Mouse (Mus musculus) CH12.LX (cell line): Measurements from ENCODE around the gene Bmp4. TPM values are rescaled to one million over a fixed set of nuclear protein-coding genes. Genes with fewer than 3 reads are reported as not detected.

Experiments used
- DNase-seq: peaks from one replicate; pipeline ENCODE4 v3.0.0-alpha.2; 2013; ENCODE audit errors: extremely low read depth
- H3K27ac ChIP-seq: 2 replicates; pipeline ENCODE4 v1.5.1; 2012; ENCODE audit warnings: low read depth, mild to moderate bottlenecking, control low read depth, moderate library complexity; ENCODE audit not compliant: insufficient read depth
- H3K27me3 ChIP-seq: replicated peaks from 2 replicates; pipeline ENCODE3; 2012; ENCODE audit warnings: inconsistent platforms
- H3K36me3 ChIP-seq, 2 experiments: replicated peaks in 1 of 2; 2 replicates each; pipeline versions ENCODE3 to v1.6.1; 2012; ENCODE audit warnings: inconsistent platforms in 1 of 2, low read length in 1 of 2, mild to moderate bottlenecking in 1 of 2, mixed read lengths in 1 of 2, moderate library complexity in 1 of 2; ENCODE audit not compliant: control insufficient read depth in 1 of 2, insufficient read depth in 1 of 2
- H3K4me1 ChIP-seq, 2 experiments: 2 replicates each; pipeline ENCODE4 v1.6.1; 2012; ENCODE audit warnings: inconsistent platforms in 1 of 2, moderate library complexity in 1 of 2; ENCODE audit not compliant: insufficient read depth in 2 of 2, control insufficient read depth in 1 of 2
- H3K4me2 ChIP-seq: 2 replicates; pipeline ENCODE4 v1.6.1; 2012; ENCODE audit warnings: low read depth, mild to moderate bottlenecking, control low read depth; ENCODE audit not compliant: poor library complexity, insufficient read depth, severe bottlenecking
- H3K4me3 ChIP-seq, 3 experiments: fragments of 150-350 bp in 1 of 3; sonication (generic) in 1 of 3; replicated peaks in 1 of 3; 2 replicates each; pipeline versions ENCODE3 to v1.5.1; 2011 to 2012; ENCODE audit warnings: low read depth in 2 of 3, low read length in 2 of 3, mild to moderate bottlenecking in 2 of 3, moderate library complexity in 2 of 3, control low read depth in 1 of 3, improper control_type of control experiment in 1 of 3, inconsistent platforms in 1 of 3, mixed read lengths in 1 of 3; ENCODE audit not compliant: poor library complexity in 1 of 3
- H3K79me2 ChIP-seq: replicated peaks from 2 replicates; pipeline ENCODE4 v1.6.1; 2012; ENCODE audit warnings: mild to moderate bottlenecking, moderate library complexity; ENCODE audit not compliant: control insufficient read depth, poor library complexity, insufficient read depth, severe bottlenecking; ENCODE audit errors: extremely low read depth
- H3K9ac ChIP-seq: 2 replicates; pipeline ENCODE4 v1.6.1; 2012; ENCODE audit warnings: low read depth, mild to moderate bottlenecking, control low read depth, moderate library complexity; ENCODE audit not compliant: insufficient read depth
- H3K9me3 ChIP-seq: replicated peaks from 2 replicates; pipeline ENCODE3; 2012; ENCODE audit warnings: low read length, inconsistent platforms, mixed read lengths
- CHD1 ChIP-seq: IDR thresholded peaks from 2 replicates; pipeline ENCODE4 v1.6.1; 2012; ENCODE audit warnings: low read depth, low read length, improper control_type of control experiment, inconsistent platforms
- CHD2 ChIP-seq: IDR thresholded peaks from 2 replicates; pipeline ENCODE4 v1.6.1; 2011; ENCODE audit warnings: low read length, improper control_type of control experiment
- E2F4 ChIP-seq: IDR thresholded peaks from 2 replicates; pipeline ENCODE4 v1.6.1; 2011; ENCODE audit warnings: low read depth, low read length, improper control_type of control experiment; ENCODE audit not compliant: insufficient replicate concordance
- ETS1 ChIP-seq: conservative IDR thresholded peaks from 2 replicates; pipeline ENCODE4 v1.6.1; 2012; ENCODE audit warnings: low read depth, mild to moderate bottlenecking, inconsistent platforms, low read length, improper control_type of control experiment, moderate library complexity
- HCFC1 ChIP-seq: IDR thresholded peaks from 2 replicates; pipeline ENCODE4 v1.6.1; 2012; ENCODE audit warnings: low read depth, mild to moderate bottlenecking, inconsistent platforms, low read length, improper control_type of control experiment
- IRF4 ChIP-seq: IDR thresholded peaks from 2 replicates; pipeline ENCODE4 v1.6.1; 2014; ENCODE audit warnings: low read depth, mild to moderate bottlenecking, inconsistent platforms, low read length, improper control_type of control experiment
- JUN ChIP-seq: IDR thresholded peaks from 2 replicates; pipeline ENCODE4 v1.6.1; 2011; ENCODE audit warnings: low read depth, mild to moderate bottlenecking, low read length, improper control_type of control experiment, moderate library complexity; ENCODE audit not compliant: insufficient read depth
- MAFK ChIP-seq: IDR thresholded peaks from 2 replicates; pipeline ENCODE4 v1.6.1; 2011; ENCODE audit warnings: low read length, improper control_type of control experiment; ENCODE audit not compliant: insufficient replicate concordance
- MYC ChIP-seq: IDR thresholded peaks from 2 replicates; pipeline ENCODE4 v1.6.1; 2011; ENCODE audit warnings: low read depth, mild to moderate bottlenecking, improper control_type of control experiment, low read length
- NRF1 ChIP-seq: IDR thresholded peaks from 2 replicates; pipeline ENCODE4 v1.6.1; 2014; ENCODE audit warnings: low read depth, mild to moderate bottlenecking, inconsistent platforms, low read length, improper control_type of control experiment, moderate library complexity
- POLR2AphosphoS2 ChIP-seq: IDR thresholded peaks from 2 replicates; pipeline ENCODE4 v1.6.1; 2011; ENCODE audit warnings: low read depth, low read length, improper control_type of control experiment
- ZMIZ1 ChIP-seq: IDR thresholded peaks from 2 replicates; pipeline ENCODE4 v1.6.1; 2012; ENCODE audit warnings: low read depth, mild to moderate bottlenecking, inconsistent platforms, low read length, improper control_type of control experiment
- dilution Hi-C: fragments of 300-500 bp; cut with MboI; formaldehyde crosslinking; loops from 2 replicates; pipeline ENCODE4 v1.14.3; 2020; ENCODE audit warnings: low sequenced_read_pairs; ENCODE audit not compliant: extremely low pct_unique_long_range_greater_than_20kb, extremely low pct_ligation_motif_present
- in situ Hi-C: fragments of 300-500 bp; cut with MboI; formaldehyde crosslinking; loops from 3 replicates; pipeline ENCODE4 v1.14.3; 2019; ENCODE audit warnings: low sequenced_read_pairs, low pct_ligation_motif_present, low pct_unique_long_range_greater_than_20kb, mixed read lengths
- polyA plus RNA-seq: library from polyadenylated mRNA; unstranded; fragments of >175 nt; gene quantifications from 2 replicates; pipeline ENCODE4 v1.2.1, GENCODE M21; 2012; ENCODE audit warnings: low read depth; ENCODE audit not compliant: insufficient read length
- total RNA-seq, 2 experiments: library from RNA; depleted of rRNA; stranded (reverse); fragments of 300-350 nt in 1 of 2; fragments of >200 nt in 1 of 2; gene quantifications; 2 replicates each; pipeline ENCODE4 v1.2.3; 2012 to 2014

The Bmp4 gene
- total and polyA plus RNA-seq, 3 experiments: not detected

GRCm38 (mm10) chr14:46398091-46398695 lies 7.7 kb upstream of the Bmp4 start:
- Histone ChIP-seq H3K27me3 (no peaks in the 10 kb centered on the region), H3K27ac (no peak overlapping the region)
- no peak for TF ChIP-seq POLR2AphosphoS2
- TF ChIP-seq JUN: no peak
- TF ChIP-seq, all 38 proteins: peak for 0
- Histone ChIP-seq H3K4me2 (no peak overlapping the region), H3K4me3 (no peak overlapping the region), H3K9ac (no peak overlapping the region), H3K79me2 (no peaks in the 10 kb centered on the region), H3K4me1 (no peaks in the 10 kb centered on the region), H3K9me3 (no peaks in the 10 kb centered on the region), H3K36me3 (no peaks in the 10 kb centered on the region)
- in situ Hi-C loops: no loop called here
- no peak for DNase-seq
- dilution Hi-C loops: no loop called here

GRCm38 (mm10) chr14:46391621-46392170 lies 1.2 kb upstream of the Bmp4 start:
- in situ Hi-C loops: no loop called here
- H3K9ac ChIP-seq: no peak overlapping the region

GRCm38 (mm10) chr14:46389438-46390248 lies 826 bp downstream of the Bmp4 start:
- TF ChIP-seq HCFC1 (no peak), CHD1 (no peak), MAFK (no peak), ZMIZ1 (no peak), NRF1 (no peak), IRF4 (no peak), MYC (no peak), ETS1 (no peak)
- in situ Hi-C loops (no loop called here), dilution Hi-C loops (no loop called here)
- no peaks in the 10 kb centered on the region for H3K27me3 ChIP-seq
- H3K4me2 ChIP-seq: no peak overlapping the region
- no peaks in the 10 kb centered on the region for H3K36me3 ChIP-seq
- DNase-seq: no peak
- no peak overlapping the region for H3K27ac ChIP-seq
- no peaks in the 10 kb centered on the region for H3K4me1 ChIP-seq
- no peak overlapping the region for H3K4me3 ChIP-seq
- no peaks in the 10 kb centered on the region for H3K79me2 ChIP-seq
- H3K9me3 ChIP-seq: peaks cover 19% of the 10 kb centered on the region
- no peak overlapping the region for H3K9ac ChIP-seq

More at GRCm38 (mm10) chr14:46391621-46392170, 1.2 kb upstream of the Bmp4 start:
- DNase-seq: no peak
- Histone ChIP-seq H3K9me3 (peaks cover 17% of the 10 kb centered on the region), H3K4me2 (no peak overlapping the region), H3K27me3 (no peaks in the 10 kb centered on the region), H3K4me3 (no peak overlapping the region), H3K4me1 (no peaks in the 10 kb centered on the region), H3K79me2 (no peaks in the 10 kb centered on the region), H3K27ac (no peak overlapping the region)
- dilution Hi-C loops: no loop called here
- TF ChIP-seq CHD2 (no peak), E2F4 (no peak)
- TF ChIP-seq, all 38 proteins: peak for 0
- H3K36me3 ChIP-seq: no peaks in the 10 kb centered on the region
